Mouse (Mus musculus): ENCODE results near the gene Mlf2. TPM values are rescaled to one million over a fixed set of nuclear protein-coding genes. Genes with fewer than 3 reads are reported as not detected.
A peak's percentile ranks its signal among the peaks of the same experiment; 100 is the strongest.

The Mlf2 gene
- polyA plus RNA-seq, 1 experiment from 2014 or later = 360 TPM

GRCm38 (mm10) chr6:124943526-124943925 is 12.3 kb downstream of the Mlf2 start:
- H3K9me3 ChIP-seq = no peaks in the 10 kb centered on the region
- H3K4me1 ChIP-seq = no peaks in the 10 kb centered on the region
- WGBS = 85% methylated on average over 3 of the region's 3 CpGs
- no peaks in the 10 kb centered on the region for H3K27me3 ChIP-seq
- H3K9ac ChIP-seq = no peak overlapping the region
- H3K27ac ChIP-seq = no peak overlapping the region
- H3K4me3 ChIP-seq = no peak overlapping the region
- ATAC-seq (ENCODE audit: insufficient number of reproducible peaks, insufficient read depth, low FRiP score, low TSS enrichment, low read depth) = no peak
- H3K36me3 ChIP-seq = peaks cover 12% of the 10 kb centered on the region
- H3K4me2 ChIP-seq = no peak overlapping the region

GRCm38 (mm10) chr6:124953991-124954715 is 23.0 kb downstream of the Mlf2 start:
- Histone ChIP-seq H3K36me3 (peaks cover 46% of the 10 kb centered on the region), H3K4me2 (no peak overlapping the region), H3K9me3 (no peaks in the 10 kb centered on the region), H3K4me3 (no peak overlapping the region), H3K4me1 (no peaks in the 10 kb centered on the region), H3K27ac (no peak overlapping the region), H3K9ac (no peak overlapping the region), H3K27me3 (no peaks in the 10 kb centered on the region)
- WGBS = 80% methylated on average over 2 of the region's 2 CpGs
- ATAC-seq (ENCODE audit: insufficient number of reproducible peaks, insufficient read depth, low FRiP score, low TSS enrichment, low read depth) = no peak

- Histone ChIP-seq H3K4me2 (no peak overlapping the region), H3K9ac (no peak overlapping the region), H3K9me3 (no peaks in the 10 kb centered on the region), H3K4me1 (no peaks in the 10 kb centered on the region), H3K36me3 (peaks cover 57% of the 10 kb centered on the region), H3K27ac (no peak overlapping the region), H3K4me3 (no peak overlapping the region), H3K27me3 (no peaks in the 10 kb centered on the region)
- no peak for ATAC-seq (ENCODE audit: insufficient number of reproducible peaks, insufficient read depth, low FRiP score, low TSS enrichment, low read depth)
- 89% methylated on average over 4 of the region's 4 CpGs for WGBS
Measured at GRCm38 (mm10) chr6:124955212-124955611, 24.0 kb downstream of the Mlf2 start.

- no peak overlapping the region for H3K9ac ChIP-seq
- H3K27ac ChIP-seq = no peak overlapping the region
- no peaks in the 10 kb centered on the region for H3K9me3 ChIP-seq
- H3K4me2 ChIP-seq = no peak overlapping the region
- no peaks in the 10 kb centered on the region for H3K27me3 ChIP-seq
- no peak overlapping the region for H3K4me3 ChIP-seq
- peaks cover 84% of the 10 kb centered on the region for H3K36me3 ChIP-seq
- no peak for ATAC-seq (ENCODE audit: insufficient number of reproducible peaks, insufficient read depth, low FRiP score, low TSS enrichment, low read depth)
- no peaks in the 10 kb centered on the region for H3K4me1 ChIP-seq
- 83% methylated on average over 3 of the region's 3 CpGs for WGBS
Measured at GRCm38 (mm10) chr6:124958127-124958526, 26.9 kb downstream of the Mlf2 start.

- H3K9me3 ChIP-seq = no peaks in the 10 kb centered on the region
- H3K27me3 ChIP-seq = no peaks in the 10 kb centered on the region
- WGBS = 96% methylated on average over 13 of the region's 13 CpGs
- H3K36me3 ChIP-seq = peaks cover 77% of the 10 kb centered on the region
- H3K4me3 ChIP-seq = no peak overlapping the region
- H3K27ac ChIP-seq = no peak overlapping the region
- H3K9ac ChIP-seq = no peak overlapping the region
- no peak overlapping the region for H3K4me2 ChIP-seq
- ATAC-seq (ENCODE audit: insufficient number of reproducible peaks, insufficient read depth, low FRiP score, low TSS enrichment, low read depth) = no peak
- peaks cover 8% of the 10 kb centered on the region for H3K4me1 ChIP-seq
Measured at GRCm38 (mm10) chr6:124959960-124960359, 28.8 kb downstream of the Mlf2 start.

GRCm38 (mm10) chr6:124961021-124961420 is 29.8 kb downstream of the Mlf2 start:
- ATAC-seq (ENCODE audit: insufficient number of reproducible peaks, insufficient read depth, low FRiP score, low TSS enrichment, low read depth) = no peak
- 94% methylated on average over 12 of the region's 12 CpGs for WGBS

GRCm38 (mm10) chr6:124964638-124965037 is 33.5 kb downstream of the Mlf2 start:
- H3K4me2 ChIP-seq = peak overlapping the region; percentile 97
- H3K27me3 ChIP-seq = no peaks in the 10 kb centered on the region
- ATAC-seq (ENCODE audit: insufficient number of reproducible peaks, insufficient read depth, low FRiP score, low TSS enrichment, low read depth) = 0 out of 2 replicates have a peak, but pooled peaks have one; percentile 6
- 36% methylated on average over 16 of the region's 16 CpGs for WGBS
- peak overlapping the region; percentile 95 for H3K27ac ChIP-seq
- peak overlapping the region; percentile 79 for H3K4me3 ChIP-seq
- H3K9me3 ChIP-seq = no peaks in the 10 kb centered on the region
- H3K9ac ChIP-seq = peak overlapping the region; percentile 94
- H3K36me3 ChIP-seq = peaks cover 41% of the 10 kb centered on the region
- H3K4me1 ChIP-seq = peaks cover 9% of the 10 kb centered on the region

More at GRCm38 (mm10) chr6:124961021-124961420, 29.8 kb downstream of the Mlf2 start:
- no peak overlapping the region for H3K4me2 ChIP-seq
- peaks cover 67% of the 10 kb centered on the region for H3K36me3 ChIP-seq
- H3K27ac ChIP-seq = no peak overlapping the region
- no peaks in the 10 kb centered on the region for H3K9me3 ChIP-seq
- H3K9ac ChIP-seq = 0 out of 2 replicates have a peak overlapping the region, but pooled peaks have one; percentile 46
- H3K27me3 ChIP-seq = no peaks in the 10 kb centered on the region
- H3K4me1 ChIP-seq = peaks cover 9% of the 10 kb centered on the region
- H3K4me3 ChIP-seq = no peak overlapping the region

GRCm38 (mm10) chr6:124965088-124965719 is 34.0 kb downstream of the Mlf2 start, which contains the start of gene Cops7a:
Gene Cops7a (minus strand): TSS chr6:124965538.
- Histone ChIP-seq H3K9me3 (no peaks in the 10 kb centered on the region), H3K4me3 (peak within 1 kb of the TSS; percentile 79), H3K27me3 (no peaks in the 10 kb centered on the region), H3K4me1 (peaks cover 9% of the 10 kb centered on the region), H3K4me2 (peak within 1 kb of the TSS; percentile 97), H3K36me3 (peaks cover 36% of the 10 kb centered on the region), H3K27ac (peak within 1 kb of the TSS; percentile 95), H3K9ac (peak within 1 kb of the TSS; percentile 94)
- WGBS = 1% methylated on average over 68 of the region's 68 CpGs
- peak; percentile 89 for ATAC-seq (ENCODE audit: insufficient number of reproducible peaks, insufficient read depth, low FRiP score, low TSS enrichment, low read depth)

GRCm38 (mm10) chr6:124965747-124966146 is 34.6 kb downstream of the Mlf2 start:
- H3K27me3 ChIP-seq = no peaks in the 10 kb centered on the region
- peak overlapping the region; percentile 79 for H3K4me3 ChIP-seq
- H3K9me3 ChIP-seq = no peaks in the 10 kb centered on the region
- 16% methylated on average over 15 of the region's 15 CpGs for WGBS
- ATAC-seq (ENCODE audit: insufficient number of reproducible peaks, insufficient read depth, low FRiP score, low TSS enrichment, low read depth) = no peak
- peaks cover 9% of the 10 kb centered on the region for H3K4me1 ChIP-seq
- H3K4me2 ChIP-seq = peak overlapping the region; percentile 97
- peak overlapping the region; percentile 95 for H3K27ac ChIP-seq
- peak overlapping the region; percentile 94 for H3K9ac ChIP-seq
- H3K36me3 ChIP-seq = peaks cover 30% of the 10 kb centered on the region

- H3K9me3 ChIP-seq = no peaks in the 10 kb centered on the region
- H3K4me3 ChIP-seq = peak overlapping the region; percentile 79
- peaks cover 22% of the 10 kb centered on the region for H3K36me3 ChIP-seq
- no peak for ATAC-seq (ENCODE audit: insufficient number of reproducible peaks, insufficient read depth, low FRiP score, low TSS enrichment, low read depth)
- no peak overlapping the region for H3K27ac ChIP-seq
- H3K4me2 ChIP-seq = peak overlapping the region; percentile 97
- WGBS = 97% methylated on average over 7 of the region's 7 CpGs
- H3K9ac ChIP-seq = no peak overlapping the region
- H3K27me3 ChIP-seq = no peaks in the 10 kb centered on the region
- H3K4me1 ChIP-seq = peaks cover 9% of the 10 kb centered on the region
Measured at GRCm38 (mm10) chr6:124966466-124967118, 35.4 kb downstream of the Mlf2 start.

- H3K4me1 ChIP-seq = peaks cover 9% of the 10 kb centered on the region
- H3K9me3 ChIP-seq = no peaks in the 10 kb centered on the region
- no peak overlapping the region for H3K9ac ChIP-seq
- no peak overlapping the region for H3K4me3 ChIP-seq
- no peak overlapping the region for H3K4me2 ChIP-seq
- ATAC-seq (ENCODE audit: insufficient number of reproducible peaks, insufficient read depth, low FRiP score, low TSS enrichment, low read depth) = no peak
- 76% methylated on average over 4 of the region's 4 CpGs for WGBS
- H3K27me3 ChIP-seq = no peaks in the 10 kb centered on the region
- H3K27ac ChIP-seq = no peak overlapping the region
- H3K36me3 ChIP-seq = peaks cover 10% of the 10 kb centered on the region
Measured at GRCm38 (mm10) chr6:124967766-124968165, 36.6 kb downstream of the Mlf2 start.

Measured in embryonic facial prominence, embryonic 13.5 days (tissue).